Mouse (Mus musculus): ENCODE data around the gene Sdc3. TPM values are rescaled to one million over a fixed set of nuclear protein-coding genes. Genes with fewer than 3 reads are reported as not detected.

The Sdc3 gene
- polyA plus RNA-seq, 1 experiment = 14.2 TPM

DNA sequence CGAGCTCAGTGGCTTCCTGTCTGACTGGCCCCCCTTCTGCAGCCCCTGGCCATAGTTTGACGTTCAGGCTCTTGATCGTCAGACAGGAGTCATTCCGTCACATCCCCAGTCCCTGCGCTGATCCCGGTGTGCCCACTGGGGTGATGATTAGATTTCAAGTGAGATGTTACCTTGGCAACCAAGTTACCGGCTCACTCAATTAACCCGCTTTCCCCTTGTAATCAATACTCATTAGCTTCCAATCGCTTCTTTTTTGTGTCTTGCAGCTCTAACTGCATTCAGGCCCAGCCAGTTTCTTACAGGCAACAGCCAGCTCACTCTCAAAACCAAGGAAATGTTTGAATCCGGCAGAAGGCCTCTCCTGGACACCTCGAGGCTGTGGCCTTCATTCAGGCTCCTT, 80.1 kb downstream of the Sdc3 start:
- no peaks in the 10 kb centered on the region for H3K4me1 ChIP-seq (ENCODE audit: control insufficient read depth, insufficient read depth, insufficient read length, low read length)
- TF ChIP-seq CTCF (IDR thresholded peaks at IDR 0.05; ENCODE audit: extremely low read depth, insufficient read length, insufficient replicate concordance, low read depth, low read length) (no peak), POLR2A (IDR thresholded peaks at IDR 0.05; ENCODE audit: low read depth, low read length) (no peak)
- H3K36me3 ChIP-seq (ENCODE audit: control insufficient read depth, insufficient read depth, low read length) = no peaks in the 10 kb centered on the region
- H3K4me3 ChIP-seq (ENCODE audit: low read depth, low read length) = no peak overlapping the region
- 48% methylated on average over 11 of the region's 11 CpGs for WGBS
- H3K27ac ChIP-seq (ENCODE audit: insufficient read depth, low read depth, low read length) = no peak overlapping the region
- H3K27me3 ChIP-seq (ENCODE audit: control insufficient read depth, insufficient read depth, low read length) = peaks cover 2% of the 10 kb centered on the region; the same call in 1 of the 2 replicates

DNA sequence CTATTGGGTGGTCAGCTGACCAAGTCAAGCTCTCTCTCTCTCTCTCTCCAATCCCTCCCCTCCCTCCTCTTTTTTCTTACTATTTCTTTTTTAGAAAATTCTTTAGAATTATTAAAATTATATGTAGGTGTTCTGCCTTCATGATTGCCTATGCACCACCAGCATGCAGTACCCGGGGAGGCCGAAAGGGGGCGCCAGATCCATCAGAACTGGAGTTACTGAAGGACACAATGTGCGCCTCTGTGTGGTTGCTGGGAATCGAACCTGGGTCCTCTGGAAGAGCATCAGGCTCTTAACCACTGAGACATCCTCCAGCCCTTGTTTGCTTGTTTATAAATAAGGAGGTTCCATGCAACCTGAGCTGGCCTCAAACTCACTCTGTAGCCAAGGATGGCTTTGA, 81.1 kb downstream of the Sdc3 start:
- 73% methylated on average over 5 of the region's 5 CpGs for WGBS
- Histone ChIP-seq H3K36me3 (ENCODE audit: control insufficient read depth, insufficient read depth, low read length) (no peaks in the 10 kb centered on the region), H3K27me3 (ENCODE audit: control insufficient read depth, insufficient read depth, low read length) (peaks cover 2% of the 10 kb centered on the region; the same call in 1 of the 2 replicates), H3K4me1 (ENCODE audit: control insufficient read depth, insufficient read depth, insufficient read length, low read length) (no peaks in the 10 kb centered on the region), H3K27ac (ENCODE audit: insufficient read depth, low read depth, low read length) (no peak overlapping the region), H3K4me3 (ENCODE audit: low read depth, low read length) (no peak overlapping the region)
- TF ChIP-seq CTCF (IDR thresholded peaks at IDR 0.05; ENCODE audit: extremely low read depth, insufficient read length, insufficient replicate concordance, low read depth, low read length) (no peak), POLR2A (IDR thresholded peaks at IDR 0.05; ENCODE audit: low read depth, low read length) (no peak)

DNA sequence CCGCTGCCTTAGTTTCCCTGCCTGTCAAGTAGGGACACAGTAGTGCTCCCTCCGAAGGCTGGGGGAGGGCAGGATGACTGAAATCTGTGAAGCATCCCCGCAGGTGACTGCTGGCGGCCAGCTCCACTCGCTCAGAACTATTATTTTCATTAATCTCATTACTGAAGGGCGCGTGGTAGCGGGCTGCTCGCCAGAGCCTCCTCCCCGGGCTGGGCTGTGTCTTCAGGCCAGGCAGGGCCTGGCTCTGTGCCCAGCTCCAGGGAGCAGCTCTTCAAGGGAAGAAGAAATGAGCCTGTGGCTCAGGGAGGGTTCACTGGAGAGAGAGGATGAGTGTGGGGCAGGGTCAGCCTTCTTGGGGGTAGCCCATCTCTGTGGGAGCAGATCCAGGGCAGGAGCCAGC, 82.3 kb downstream of the Sdc3 start:
- H3K27ac ChIP-seq (ENCODE audit: insufficient read depth, low read depth, low read length) = no peak overlapping the region
- TF ChIP-seq CTCF (IDR thresholded peaks at IDR 0.05; ENCODE audit: extremely low read depth, insufficient read length, insufficient replicate concordance, low read depth, low read length) (no peak), POLR2A (IDR thresholded peaks at IDR 0.05; ENCODE audit: low read depth, low read length) (no peak)
- no peaks in the 10 kb centered on the region for H3K36me3 ChIP-seq (ENCODE audit: control insufficient read depth, insufficient read depth, low read length)
- WGBS = 13% methylated on average over 10 of the region's 10 CpGs
- H3K4me3 ChIP-seq (ENCODE audit: low read depth, low read length) = no peak overlapping the region
- H3K4me1 ChIP-seq (ENCODE audit: control insufficient read depth, insufficient read depth, insufficient read length, low read length) = no peaks in the 10 kb centered on the region
- peaks cover 2% of the 10 kb centered on the region; the same call in 1 of the 2 replicates for H3K27me3 ChIP-seq (ENCODE audit: control insufficient read depth, insufficient read depth, low read length)

Other genes with a start within 250 kb of the Sdc3 start
- gene Nkain1, start 218.4 kb upstream of the Sdc3 start, polyA plus RNA-seq (2012; rRNA removed) = 3.3 and 8.2 TPM in 2 replicates
- 25.6 and 48.4 TPM in 2 replicates for gene Pum1, start 129.2 kb upstream of the Sdc3 start, polyA plus RNA-seq (2012; rRNA removed)
- gene Laptm5, start 120.6 kb downstream of the Sdc3 start, polyA plus RNA-seq (2012; rRNA removed) = 56.1 and 79.0 TPM in 2 replicates
- gene Matn1, start 151.8 kb downstream of the Sdc3 start, polyA plus RNA-seq (2012; rRNA removed) = 0.05 TPM in 1 of 2 replicates, not detected in the other